Mouse (Mus musculus): ENCODE measurements around the gene Vstm2l.

DNA sequence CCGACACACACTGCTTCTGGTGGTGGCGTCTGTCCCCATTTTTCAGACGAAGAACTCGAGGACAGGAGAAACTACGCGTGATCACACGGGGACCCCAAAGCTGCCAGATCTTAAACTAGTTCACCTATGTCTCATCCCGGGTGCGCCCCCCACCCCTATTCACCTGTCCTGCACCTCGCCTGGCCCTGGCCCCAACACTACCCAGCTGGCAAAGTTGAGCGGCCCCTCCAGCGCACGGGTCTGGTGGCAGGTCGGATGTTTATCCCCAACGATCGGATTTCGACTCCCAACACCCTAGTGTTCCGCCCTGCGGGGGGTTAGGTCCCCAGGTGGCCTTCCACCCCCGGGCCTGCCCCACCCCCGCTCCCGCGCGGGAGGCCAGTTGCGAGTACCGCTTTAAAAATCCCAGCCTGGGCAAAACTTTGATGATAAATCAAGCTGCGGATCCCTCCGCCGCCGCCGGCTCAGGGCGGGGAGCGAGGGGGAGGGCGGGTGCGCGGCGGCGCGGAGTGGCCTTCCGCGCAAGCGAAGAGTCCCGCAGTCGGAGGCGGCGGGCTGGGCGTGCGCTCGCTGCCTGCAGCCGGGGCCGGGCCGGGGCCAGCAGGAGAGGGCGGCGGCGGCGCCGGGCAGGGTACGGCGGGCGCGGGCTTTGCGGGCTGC lies at the start of gene Vstm2l:
- TF ChIP-seq CTCF (IDR thresholded peaks at IDR 0.05; ENCODE audit: low read depth) (no peak), EP300 (IDR thresholded peaks at IDR 0.05; ENCODE audit: low read depth) (no peak)

Measured in liver, embryonic 14.5 days (tissue).